Mouse (Mus musculus) heart, adult 9 months (tissue): ENCODE results near the gene E130114P18Rik.
A peak's percentile ranks its signal among the peaks of the same experiment; 100 is the strongest.

Experiments
- DNase-seq, 2 experiments: peaks; one replicate each; pipeline ENCODE4 v3.0.0; 2022; ENCODE audit warnings: low spot score in 2 of 2

Gene E130114P18Rik

DNA sequence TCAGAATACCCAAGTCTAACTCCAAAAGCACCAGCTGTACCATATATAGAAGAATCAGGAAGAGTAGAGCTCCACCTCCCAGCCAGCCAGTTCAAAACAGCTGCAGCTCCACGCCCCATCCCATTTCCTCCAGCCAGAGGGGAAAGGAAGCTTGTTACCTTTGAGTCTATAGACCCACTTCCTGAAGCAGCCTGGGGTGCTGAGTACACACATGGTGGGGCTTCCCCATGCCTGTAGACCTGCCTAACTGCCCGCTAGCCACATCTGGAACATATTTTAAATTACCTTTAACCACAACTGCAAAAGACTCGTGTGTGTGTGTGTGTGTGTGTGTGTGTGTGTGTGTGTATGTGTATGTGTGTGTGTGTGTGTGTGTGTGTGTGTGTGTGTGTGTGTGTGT, 120.3 kb downstream of the E130114P18Rik start:
- DNase-seq, result peak in 1 of 2 experiments; percentile 32

GRCm38 (mm10) chr4:97649626-97650015, 128.3 kb downstream of the E130114P18Rik start:
- DNase-seq, result no peak

- DNase-seq, result peak; percentile 34 to 41
These were observed 128.9 kb downstream of the E130114P18Rik start for GRCm38 (mm10) chr4:97648825-97649625.

GRCm38 (mm10) chr4:97648436-97648707, 129.5 kb downstream of the E130114P18Rik start:
- DNase-seq, result no peak

DNA sequence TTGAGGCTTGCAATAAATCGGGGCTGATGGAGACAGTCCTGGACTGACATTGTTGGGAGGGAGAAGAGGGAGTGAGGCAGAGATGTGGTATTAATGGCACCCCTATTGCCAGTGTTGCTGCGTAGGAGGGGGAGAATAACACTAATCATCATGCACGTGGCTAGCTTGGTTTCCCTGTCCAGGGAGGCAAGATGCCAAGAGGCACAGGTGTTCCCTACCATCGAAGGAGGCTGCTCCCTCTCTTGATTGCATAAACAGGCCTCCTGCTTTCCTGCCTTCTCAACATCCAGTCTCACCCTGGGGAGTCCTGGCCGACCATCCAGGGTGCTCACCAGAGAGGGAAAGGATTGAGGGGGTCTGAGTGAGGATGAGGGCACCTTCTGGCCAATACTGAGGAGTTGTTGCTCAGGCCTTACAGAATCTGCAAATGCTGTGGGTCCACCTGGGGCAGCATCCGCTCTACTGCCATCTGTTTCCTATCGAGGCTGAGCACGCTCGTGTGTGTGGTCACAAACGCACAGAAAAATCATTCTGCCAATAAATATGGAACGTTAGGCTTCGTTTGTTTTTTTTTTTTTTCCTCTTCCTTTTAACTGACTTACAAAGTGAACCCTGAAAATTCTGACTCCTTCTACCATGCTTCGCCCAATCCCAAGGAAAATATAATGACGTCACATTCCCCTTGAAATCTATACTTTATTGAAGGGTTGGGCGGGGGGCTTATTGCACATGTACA, 130.0 kb downstream of the E130114P18Rik start:
- DNase-seq, result peak in 1 of 2 experiments; percentile 41

GRCm38 (mm10) chr4:97647236-97647635, 130.6 kb downstream of the E130114P18Rik start:
- no peak for DNase-seq

- no peak for DNase-seq
These were observed 137.5 kb downstream of the E130114P18Rik start for GRCm38 (mm10) chr4:97640385-97640784.

- DNase-seq, result no peak
These were observed 141.3 kb downstream of the E130114P18Rik start for GRCm38 (mm10) chr4:97636569-97636968.

DNA sequence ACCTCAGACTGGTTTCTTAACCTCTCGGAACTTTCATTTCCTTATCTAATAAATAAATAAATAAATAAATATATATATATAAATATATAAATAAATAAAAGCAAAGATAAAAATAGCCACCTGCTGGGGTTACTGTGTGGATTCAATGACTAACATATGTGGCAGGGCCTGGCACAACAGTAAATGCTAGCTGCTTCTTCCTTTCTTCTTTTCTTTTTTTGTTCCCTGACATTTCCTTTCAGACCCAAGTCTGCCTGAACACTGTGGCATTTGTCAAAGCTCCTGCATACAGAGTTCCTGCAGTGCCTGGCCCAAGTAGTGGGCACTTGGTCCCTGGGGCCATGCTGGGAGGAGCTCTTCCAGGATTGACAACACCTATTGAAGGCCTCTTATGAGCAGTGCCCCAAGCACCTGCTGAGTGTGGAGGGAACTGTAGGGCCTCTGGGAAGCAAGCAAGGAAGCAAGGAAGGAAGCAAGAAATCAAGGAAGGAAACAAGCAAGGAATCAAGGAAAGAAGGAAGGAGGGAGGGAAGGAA, 142.1 kb downstream of the E130114P18Rik start:
- DNase-seq, result no peak

DNA sequence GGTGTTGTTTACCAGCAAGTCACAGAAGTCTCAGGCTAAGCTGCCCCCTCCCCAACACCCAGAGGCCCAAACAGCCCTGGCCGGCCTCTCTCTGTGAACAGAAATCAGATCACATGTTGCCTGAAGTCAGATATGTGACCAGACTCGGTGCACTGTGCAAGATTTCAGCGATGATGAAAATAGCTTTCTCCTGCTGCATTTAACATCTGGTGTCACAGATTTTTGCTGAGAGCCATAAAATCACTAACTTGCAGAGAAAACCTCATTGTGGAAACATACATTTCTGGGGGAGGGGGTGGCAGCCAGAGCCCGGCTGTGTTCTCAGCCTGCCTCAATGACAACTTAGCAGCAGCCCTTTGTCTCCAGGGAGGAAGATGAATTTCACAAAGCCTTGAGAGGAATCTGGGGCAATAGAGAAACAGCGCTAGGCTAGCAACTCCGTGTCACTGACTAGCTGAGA, 142.6 kb downstream of the E130114P18Rik start:
- no peak for DNase-seq

GRCm38 (mm10) chr4:97628881-97629605, 148.8 kb downstream of the E130114P18Rik start:
- no peak for DNase-seq

- no peak for DNase-seq
These were observed 151.7 kb downstream of the E130114P18Rik start for GRCm38 (mm10) chr4:97626002-97626720.

GRCm38 (mm10) chr4:97623165-97623564, 154.7 kb downstream of the E130114P18Rik start:
- no peak for DNase-seq

DNA sequence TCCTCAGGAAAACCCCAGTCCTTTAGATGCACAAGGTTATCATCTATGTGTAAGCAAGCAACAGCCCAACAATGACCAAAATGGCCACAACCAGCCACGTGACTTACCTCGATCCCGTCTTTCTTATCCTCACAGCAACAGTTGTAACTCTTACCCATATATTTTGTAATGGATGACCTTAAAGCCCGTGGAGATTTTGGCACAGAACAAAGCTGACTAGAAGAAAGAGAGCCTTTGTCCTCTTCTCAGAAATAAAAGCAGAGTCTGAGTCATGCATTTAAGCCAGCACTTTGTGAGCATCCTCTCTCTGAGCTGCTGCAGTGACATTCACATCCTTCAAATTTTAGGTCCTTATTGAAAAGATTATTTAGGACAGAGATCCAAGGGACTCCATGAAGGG, 156.1 kb downstream of the E130114P18Rik start:
- no peak for DNase-seq

- DNase-seq, result no peak
These were observed 157.5 kb downstream of the E130114P18Rik start for GRCm38 (mm10) chr4:97620409-97620808.

DNA sequence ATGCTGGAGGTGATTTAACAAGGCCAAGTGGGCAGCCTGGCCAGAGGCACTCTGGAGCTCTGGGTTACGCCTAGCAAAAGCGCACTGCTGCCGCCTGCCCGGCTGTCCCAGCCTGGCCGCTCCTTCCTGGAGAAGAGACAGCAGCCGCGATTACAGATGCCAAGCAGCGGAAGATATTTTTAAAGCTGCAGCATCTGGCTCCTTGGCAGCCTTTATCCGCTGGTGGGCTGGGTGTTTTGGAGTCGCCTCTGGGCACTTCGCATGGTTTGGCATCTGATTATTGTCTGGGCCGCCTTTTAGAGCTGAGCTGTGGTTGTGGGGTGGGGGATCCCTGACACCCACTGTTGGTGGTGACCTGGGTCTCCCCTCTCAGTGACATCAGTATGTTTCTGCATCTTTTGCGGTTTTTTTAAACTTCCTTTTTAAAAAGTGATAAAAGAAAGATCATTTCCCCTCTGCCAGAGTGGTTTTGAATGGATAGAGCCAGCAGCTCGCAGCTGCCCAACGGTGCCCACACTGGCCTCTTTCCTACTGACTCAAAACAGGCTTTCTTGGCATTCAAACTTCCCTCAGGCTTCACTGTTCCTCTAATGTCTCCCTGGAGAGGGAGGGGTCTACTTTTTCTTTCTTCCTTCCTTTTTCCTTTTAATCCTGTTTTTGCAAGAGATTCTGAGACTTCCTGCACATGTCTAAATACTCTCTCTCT, 159.1 kb downstream of the E130114P18Rik start:
- DNase-seq, result peak in 1 of 2 experiments; percentile 31

- no peak for DNase-seq
These were observed 162.8 kb downstream of the E130114P18Rik start for GRCm38 (mm10) chr4:97615031-97615430.

- DNase-seq, result peak; percentile 61 to 74
These were observed 166.5 kb downstream of the E130114P18Rik start for GRCm38 (mm10) chr4:97611251-97611847.

- peak; percentile 39 to 40 for DNase-seq
These were observed 167.8 kb downstream of the E130114P18Rik start for GRCm38 (mm10) chr4:97609831-97610727.
